Mouse (Mus musculus) frontal cortex, postnatal 25 days (tissue): ENCODE results near the gene S100a13.

Source experiments
- DNase-seq, 2 experiments: peaks; one replicate each; pipeline ENCODE4 v3.0.0; 2022; ENCODE audit warnings: low spot score in 2 of 2

S100a13 gene

DNA sequence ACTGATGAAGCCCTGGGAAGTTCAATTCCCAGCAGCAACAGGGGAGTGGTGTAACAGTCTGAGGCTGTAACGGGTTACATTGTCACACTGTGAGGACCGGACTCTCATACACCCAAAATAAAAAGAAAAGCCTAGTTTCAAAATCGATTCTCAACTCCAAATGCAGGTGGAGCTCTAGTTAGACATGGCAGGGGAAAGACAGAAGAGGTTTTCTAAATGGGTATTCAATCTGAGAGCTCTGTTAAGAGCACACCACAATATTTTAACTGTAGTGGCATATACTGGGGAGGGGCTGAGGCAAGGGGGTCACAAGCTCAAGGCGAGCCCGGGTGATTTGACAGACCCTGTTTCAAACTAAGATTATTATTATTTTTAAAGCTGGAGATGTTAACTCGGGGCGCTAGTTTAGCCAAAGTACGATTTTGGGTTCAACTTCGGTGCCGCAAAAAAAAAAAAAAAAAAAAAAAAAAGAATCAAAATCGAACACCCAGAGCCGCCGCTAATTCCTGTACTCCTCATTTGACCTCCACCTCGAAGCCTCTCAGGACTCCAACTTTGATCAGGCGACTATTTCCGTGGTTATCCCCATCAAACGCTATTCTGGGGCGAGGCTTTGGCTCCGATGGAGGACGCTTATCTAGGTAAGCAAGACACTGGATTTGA, 5.8 kb upstream of the S100a13 start:
- no peak for DNase-seq

DNA sequence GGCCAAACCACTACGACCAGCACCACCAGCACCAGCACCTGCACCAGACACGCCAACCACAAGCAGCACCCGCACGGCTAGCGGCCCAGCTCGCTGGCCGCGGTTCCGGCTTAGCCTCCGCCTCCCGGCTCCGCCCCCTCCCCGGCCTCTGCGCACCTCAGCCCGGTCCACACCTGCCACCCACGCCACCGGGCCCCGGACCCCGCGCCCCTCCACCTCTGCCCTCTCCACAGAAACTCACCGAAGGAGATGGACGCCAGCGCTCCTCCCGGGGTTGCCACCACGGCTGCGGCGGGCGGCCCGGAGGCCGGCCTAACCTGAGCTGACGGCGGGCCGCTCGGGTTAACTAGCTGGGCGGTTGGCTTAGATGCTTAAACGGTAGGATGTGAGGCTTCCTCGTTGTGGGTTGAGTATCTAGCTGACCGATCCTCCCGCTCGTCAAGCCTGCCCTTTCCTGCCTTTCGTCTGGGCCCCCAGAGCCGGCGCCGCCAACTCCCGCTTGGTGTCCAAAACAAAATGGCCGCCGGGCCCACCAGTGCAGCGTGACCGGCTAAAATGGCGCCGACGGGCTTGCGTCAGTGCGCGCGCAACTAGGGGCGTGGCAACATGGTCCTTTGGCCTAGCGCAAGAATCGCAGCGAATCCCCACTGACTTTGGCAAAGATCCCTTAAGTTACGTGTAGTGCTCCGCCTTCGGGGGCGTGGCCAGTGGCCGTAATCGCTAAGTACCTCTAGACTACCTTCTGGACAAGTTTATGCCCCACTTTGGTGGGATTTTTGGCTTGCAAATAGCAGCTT, 5.1 kb upstream of the S100a13 start, which contains the start of gene Chtop:
TSS of gene Chtop (minus strand) at position 549 of the 797 bp plus-strand sequence.
- DNase-seq = peak; percentile 98 to 99

DNA sequence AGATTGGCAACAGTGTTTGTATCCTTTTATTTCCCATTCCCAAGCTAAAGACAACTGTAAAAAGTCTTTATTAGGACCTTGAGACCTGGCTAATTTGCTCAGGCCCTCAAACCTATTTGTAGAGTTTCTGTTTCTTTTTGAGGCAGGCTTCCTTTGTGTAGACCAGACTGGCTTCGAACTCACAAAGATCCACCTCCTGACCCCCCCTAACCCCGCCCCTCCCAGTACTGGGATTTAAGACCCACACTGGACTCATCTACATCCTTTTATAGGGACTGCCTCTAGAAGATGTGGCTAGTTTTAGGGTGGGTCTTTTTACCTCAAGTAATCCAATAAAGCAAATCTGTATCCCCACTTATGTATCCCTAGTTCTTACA, 4.5 kb upstream of the S100a13 start:
- DNase-seq = no peak

DNA sequence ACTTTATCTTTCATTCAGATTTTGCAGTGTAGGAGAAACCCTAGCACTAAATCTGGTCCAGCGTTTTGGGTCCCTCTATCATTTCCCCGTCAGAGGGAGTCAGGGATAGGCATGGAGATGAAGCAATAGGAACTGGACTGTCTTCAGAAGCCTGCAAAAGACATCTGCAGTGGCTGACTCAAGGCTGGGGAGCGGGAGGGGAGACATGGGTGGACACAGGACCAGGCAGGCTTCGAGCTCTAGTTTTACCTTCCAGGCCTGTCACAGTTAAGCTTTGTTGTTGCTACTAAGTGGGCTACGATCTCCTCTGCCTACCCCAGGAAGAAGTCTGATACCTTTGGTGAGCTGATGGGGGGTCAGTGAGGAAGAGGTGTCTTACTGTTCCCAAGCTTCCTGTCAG, 2.0 kb upstream of the S100a13 start:
- no peak for DNase-seq

DNA sequence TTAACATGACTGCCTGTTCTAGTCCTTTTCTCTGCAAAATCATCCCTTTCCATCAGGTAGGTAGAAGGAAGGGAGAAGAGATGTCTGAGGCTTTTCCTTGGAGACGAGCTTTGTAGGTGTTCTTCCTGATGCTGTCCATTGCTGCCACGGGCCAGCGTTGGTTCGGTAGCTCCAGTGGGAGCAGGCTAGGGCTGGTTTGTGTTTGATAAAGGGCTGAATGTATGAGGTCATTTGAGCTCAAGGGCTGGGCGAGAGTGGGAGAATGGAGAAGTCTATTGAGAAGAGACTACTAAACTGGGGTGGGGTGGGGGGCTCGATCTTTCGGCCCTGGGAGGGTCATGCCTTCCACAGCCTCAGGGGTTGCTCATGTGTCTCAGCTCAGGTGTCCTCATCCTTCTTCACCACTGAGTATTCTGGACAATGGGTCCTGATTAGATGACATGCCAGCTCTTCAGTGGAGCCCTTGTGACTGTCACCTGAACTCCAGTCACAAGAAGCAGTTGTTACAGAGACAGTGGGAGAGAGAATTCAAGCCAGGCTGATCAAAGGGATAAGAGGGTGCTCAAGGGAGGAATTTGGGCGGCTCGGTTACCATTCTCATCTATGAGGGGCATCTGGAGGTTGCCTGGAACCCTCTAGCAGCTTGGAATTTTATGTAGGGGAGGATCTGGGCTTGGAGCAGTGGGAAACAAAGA, 1.1 kb upstream of the S100a13 start:
- no peak for DNase-seq

DNA sequence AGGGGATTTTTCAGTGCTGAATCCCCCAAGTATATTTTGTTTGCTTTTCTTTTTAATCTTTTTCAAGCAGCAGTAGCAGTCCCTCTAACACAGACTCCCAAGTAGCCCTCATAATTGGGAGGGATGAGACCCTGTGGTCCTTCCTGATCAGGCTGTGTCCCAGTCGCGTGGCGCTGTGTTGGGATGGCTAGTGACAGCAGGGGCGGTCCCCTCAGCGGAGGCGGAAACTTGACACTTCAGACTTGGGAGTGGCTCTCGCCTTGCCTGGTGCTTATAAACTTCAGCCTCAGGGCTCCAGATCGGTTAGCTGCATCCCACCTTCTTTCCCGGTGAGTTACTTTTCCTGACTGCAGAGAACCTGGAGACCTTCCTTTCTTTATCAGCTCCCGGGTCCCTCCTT, 456 bp downstream of the S100a13 start:
- DNase-seq = no peak

DNA sequence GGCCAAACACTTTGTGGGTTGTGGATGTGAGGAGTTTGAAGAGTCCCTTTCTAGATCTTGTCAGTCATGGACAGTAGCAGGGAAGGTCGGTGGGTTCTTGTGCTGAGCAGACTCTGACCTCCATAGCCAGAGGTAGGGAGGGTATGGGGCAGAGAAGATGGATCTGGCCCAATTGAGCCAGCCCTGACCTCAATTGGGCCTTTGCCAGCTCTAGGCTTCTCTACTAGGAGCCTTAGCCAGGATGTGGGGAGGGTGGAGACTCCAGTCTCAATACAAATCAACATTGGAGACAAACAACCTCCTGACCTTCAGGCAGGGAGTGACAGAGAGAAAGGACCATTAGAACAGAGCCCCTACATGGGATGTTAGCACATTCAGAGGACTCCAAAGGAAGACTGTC, 1.0 kb downstream of the S100a13 start:
- DNase-seq = no peak

DNA sequence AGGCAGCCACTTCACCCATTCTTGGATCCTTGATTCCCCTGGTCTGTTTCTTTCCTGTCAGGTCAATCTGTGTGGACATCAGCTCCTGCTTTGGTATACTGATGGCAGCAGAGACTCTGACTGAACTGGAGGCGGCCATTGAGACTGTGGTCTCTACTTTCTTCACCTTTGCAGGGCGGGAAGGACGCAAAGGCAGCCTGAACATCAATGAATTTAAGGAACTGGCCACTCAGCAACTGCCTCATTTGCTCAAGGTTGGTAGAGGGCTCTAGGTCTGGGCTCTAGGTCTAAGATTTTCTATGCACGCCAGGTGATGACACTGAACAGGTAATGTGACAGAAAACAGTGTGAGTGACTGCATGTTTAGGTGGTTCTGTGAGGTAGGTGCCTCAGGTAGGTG, 1.6 kb downstream of the S100a13 start:
- no peak for DNase-seq

DNA sequence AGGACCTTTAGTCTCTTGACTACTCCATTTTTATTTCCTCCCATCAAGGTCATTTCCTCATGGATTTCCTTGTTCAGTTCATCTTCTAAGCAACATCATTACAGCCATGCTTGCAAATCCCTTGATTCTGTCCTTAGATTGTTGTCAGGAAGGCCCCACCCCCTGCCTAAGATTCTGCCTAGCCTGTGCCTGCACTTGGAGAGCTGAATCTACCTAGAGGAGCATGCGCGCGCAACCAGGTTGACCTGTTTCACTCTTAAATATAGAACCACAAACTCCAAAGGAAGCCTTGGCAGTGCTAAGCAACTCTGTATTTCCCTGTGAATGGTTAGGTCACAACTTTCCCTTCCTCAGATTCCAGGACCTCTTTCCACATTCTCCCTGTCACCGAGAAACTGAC, 3.5 kb downstream of the S100a13 start:
- DNase-seq = no peak

DNA sequence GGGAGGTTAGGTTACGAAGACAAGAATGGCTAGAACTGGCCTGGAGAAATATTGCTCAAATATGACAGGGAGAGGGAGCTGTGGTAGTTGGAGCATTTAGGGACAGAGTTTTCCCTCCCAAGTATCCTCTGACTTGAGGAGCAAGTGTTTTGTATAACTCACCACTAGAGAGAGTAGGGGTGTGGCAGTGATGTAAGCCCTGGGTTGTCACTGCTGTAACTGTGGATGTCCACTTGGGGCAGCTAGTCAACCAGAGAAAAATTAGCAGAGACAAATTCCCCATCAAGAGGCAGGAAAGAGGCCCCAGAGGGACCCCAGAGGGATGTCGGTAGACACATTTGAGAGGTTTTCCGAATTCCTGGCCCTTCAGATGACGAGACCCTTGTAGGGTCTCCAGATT, 11.2 kb downstream of the S100a13 start:
- no peak for DNase-seq

DNA sequence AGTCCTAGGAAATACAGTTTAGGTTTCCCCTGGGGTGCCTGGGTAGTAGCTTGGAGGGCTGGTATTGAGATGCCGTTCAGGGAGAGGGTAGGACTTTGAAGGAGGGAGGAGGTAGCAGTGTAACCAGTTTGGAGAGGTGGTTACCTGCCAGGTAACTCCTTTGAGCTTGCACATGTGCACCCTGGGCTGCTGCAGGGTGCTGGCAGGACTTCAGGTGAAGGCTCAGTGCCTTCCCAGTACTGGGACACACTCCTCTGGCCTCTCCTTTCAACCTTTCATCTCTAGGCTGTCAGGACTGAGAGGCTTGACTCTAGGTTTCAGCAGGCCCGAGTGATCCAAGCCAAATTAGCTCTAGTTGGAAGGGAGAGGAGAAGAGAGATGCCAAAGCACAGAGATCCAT, 11.8 kb downstream of the S100a13 start:
- DNase-seq = no peak

DNA sequence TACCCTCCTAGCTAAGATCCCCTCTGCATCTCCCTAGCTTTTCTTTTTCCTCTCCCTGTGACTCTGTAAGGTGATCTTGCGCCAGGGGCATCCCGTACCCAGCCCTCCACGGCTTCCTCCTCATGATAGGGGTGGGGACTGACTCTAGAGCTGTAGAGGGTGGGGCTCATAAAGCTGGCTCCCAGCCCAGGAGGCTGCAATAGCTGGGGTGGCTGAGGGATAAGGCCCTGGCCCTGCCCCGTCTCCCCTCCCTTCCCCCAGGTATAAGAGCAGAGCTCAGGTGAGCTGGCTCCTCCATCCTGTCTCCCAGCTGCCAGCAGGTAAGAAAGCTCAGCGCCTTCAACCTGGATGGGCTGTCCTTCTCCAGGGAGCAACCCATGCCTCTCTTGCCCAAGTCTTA, 12.3 kb downstream of the S100a13 start, which contains the start of gene S100a14:
TSS of gene S100a14 (plus strand) at position 277 of the 400 bp plus-strand sequence.
- no peak for DNase-seq

DNA sequence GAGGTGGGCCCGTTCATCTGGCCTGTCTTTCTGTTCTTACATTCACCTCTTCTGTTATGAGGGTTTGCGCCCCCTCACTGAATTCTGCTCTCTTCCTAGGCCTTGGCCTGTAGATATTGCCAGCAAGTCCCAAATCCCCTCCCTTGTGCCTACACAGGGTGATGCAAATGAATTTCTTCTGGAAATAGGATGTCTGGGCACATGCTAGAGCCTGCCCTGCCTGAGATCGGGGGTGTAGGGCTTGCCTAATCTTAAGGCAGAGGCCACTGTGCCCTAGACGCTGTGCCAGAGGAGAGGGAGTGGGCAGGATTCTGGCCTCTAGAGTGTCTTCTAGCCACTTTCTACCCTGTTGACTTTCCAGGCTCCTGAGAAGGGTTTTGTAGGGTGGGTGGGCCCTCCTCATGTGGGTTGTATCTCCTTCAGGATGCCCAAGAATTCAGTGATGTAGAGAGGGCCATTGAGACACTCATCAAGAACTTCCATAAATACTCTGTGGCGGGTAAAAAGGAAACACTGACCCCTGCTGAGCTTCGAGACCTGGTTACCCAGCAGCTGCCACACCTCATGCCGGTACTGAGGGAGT, 13.1 kb downstream of the S100a13 start:
- no peak for DNase-seq

DNA sequence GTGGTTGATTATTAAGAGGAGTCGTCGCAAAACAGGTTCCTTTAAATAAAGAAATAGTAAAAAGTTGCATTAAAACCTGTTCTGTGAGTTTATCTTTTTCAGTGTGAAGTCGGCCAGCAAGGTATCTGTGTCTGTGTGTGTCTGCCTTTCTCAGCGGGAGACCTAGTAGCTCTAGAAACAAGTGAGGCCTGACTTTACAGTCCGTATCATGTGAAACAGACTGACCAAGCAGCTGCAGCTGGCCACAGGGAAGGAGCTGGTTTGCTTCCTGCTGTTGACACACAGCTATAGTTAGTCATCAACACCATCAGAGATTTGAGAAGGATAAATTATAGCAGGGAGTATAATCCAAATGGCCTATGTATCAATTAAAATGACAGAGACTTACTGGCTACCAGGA, 17.5 kb downstream of the S100a13 start:
- DNase-seq = no peak

DNA sequence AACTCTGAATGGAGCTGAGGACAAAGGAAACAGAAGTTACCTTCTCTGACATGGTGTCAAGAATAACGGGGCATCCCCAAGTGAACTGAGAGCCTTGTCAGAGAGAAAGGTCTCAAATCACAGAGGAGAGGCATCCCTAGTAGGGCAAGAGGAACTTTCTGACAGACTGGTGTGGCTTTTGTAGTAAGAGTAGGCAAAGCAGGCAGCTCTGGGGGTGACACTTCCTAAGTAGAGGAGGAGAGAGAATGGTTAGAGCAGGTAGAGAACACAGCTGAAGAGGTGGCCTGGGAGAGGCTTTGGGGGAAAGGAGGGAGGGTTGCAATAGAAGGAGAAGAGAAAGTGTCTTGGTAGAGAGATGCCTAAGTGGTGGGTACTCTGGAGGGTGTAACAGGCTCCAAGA, 21.2 kb downstream of the S100a13 start:
- no peak for DNase-seq

DNA sequence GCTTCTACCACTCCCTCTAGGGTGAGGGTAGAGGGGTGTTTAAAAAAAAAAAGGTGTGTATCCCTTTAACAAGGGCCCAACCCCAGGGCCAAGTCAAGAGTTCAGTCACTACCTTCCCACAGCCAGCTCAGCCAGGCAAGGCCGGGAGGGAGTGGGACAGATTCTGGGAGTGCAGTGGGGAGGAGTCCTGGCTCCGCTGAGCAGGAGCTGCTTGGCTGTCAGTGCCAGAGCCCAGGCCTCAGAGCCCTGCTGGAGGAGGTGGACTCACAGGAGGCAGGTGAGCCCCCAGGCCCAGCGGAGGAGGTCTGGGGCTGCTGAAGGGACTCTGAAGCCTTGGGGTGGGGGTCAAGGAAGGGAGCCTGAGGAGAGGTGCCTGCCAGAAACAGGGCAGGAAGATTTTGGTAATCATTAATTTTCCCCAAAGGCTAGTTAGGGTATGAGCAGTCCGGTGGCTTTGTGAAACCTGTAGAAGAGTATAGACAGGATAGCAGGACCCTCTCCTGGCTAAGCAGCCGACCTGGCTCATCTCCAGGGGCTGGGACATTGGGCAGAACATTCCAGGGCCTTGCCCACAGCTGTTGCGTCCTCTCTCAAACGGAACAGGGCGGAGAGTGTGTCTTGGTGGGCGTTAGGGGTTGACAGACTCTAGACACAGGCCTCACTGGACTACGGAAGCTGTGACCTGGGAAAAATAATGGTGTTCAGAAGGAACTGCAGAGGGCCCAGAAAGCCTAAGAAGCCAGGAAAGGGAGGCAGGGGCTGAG, 23.1 kb downstream of the S100a13 start, which contains the start of gene S100a16:
TSS of gene S100a16 (plus strand) at position 114 of the 764 bp plus-strand sequence.
- DNase-seq = no peak

DNA sequence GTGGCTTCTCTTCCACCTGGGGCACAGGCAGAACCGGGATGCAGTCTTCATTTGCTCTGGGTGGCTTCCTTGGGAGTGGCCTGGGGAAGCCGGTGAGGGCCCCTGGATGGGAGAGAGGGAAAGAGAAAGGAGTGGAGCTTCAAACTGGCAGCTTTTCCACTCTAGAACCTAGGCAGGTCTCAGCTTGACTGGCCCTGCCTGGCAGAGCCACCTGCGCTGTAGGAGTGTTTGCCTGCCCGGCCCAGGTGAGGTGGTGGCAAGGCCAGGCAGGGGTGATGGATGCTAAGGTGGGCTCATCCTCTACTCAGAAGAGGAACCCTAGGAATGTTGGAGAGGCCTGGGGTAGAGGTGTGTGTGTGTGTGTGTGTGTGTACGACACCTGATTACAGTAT, 23.7 kb downstream of the S100a13 start:
- DNase-seq = no peak

DNA sequence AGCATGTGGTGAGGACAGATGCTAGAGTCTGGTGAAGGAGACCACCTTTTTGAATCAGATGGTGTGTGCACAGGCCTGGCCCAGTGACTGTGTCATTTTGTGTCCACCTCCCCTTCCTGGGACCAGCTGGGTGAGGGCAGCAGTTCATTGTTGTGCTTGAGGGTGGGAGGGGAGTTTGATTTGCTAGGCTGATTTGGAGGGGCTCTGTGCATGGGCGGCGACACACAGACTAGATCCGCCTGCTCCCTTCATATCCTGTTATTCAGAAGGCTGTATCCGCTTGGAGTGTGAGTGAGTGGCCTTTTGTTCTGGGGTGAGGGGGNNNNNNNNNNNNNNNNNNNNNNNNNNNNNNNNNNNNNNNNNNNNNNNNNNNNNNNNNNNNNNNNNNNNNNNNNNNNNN, 26.7 kb downstream of the S100a13 start:
- no peak for DNase-seq

DNA sequence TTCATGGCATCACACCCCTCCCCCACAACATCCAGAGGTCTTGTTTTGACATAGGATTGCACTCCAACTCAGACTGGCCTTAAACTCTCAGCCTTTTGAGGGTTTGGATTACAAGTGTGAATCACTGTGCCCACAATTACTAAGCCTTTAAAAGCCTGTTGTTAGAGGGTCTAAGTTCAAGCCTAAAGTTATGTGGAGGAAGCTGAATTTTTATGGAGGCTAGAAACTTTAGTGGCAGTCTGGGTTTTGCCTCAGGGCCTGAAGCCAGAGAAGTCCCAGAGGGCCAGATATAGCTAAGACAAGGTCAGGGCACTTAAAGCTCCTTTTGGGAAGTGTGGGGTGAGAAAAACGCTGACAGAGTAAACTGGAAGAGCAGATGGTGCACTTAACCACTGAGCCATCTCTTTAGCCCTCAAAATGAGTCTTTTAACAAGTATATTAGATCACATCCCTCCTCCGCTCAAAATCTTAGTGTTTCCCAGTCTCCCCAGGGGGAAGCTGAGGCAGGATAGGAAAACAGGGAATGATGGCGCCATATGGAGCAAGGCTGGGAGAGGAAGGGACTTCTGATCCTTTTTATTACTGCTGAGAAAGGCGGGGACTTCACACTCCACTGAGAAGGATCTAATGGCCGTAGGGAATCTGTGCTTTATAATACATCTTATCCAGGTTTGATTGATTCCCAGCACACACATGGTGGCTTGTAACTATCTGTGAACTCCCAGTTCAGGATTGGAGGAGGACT, 35.6 kb downstream of the S100a13 start:
- DNase-seq = no peak

DNA sequence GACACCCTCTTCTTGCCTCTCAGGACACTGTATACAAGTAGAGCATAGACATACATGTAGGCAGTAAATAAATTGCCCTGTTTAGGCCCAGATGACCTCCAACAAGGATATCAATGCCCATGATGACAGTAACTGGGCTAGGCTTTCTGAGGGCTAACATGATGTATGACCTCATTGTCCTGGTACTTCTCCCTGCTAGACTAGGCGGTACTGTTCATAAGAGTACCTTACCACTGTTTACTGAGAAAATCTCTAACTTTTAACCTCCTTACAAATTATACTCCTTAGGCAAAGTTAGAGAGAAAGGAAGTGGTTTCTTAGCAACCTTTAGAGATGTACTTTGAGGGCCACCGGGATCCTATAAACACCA, 36.2 kb downstream of the S100a13 start:
- no peak for DNase-seq

DNA sequence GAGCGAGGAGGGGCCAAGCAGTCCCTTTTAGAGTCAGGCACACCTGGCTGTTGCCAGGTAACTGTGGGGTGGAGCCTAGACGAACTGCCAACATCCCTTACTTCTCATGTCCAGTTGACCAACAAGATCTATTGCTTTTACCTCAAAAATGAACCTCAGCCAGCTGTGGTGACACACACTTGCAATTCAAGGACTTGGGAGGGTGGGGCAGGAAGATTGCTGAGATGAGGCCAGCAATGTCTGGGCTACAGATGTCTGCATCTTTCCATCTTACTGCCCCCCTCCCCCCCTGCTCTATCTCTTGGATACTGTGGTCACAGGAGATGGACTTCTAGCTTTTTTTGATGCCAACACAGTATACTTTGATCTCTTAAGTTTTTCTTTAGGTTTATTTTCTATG, 38.0 kb downstream of the S100a13 start:
- DNase-seq = no peak
